19 mouse cellular contexts compared by ENCODE assay signal in genomic region chr7:64646046-64646445, GRCm38 (mm10).
"Had no signal": no experiment of that assay in that cellular context is flagged by ENCODE, and none has a peak within 500 bp of the region (broad histone marks: within the 10 kb centered on the region; RNA-seq: fewer than 3 reads in every experiment).

No protein-coding gene starts in this region.

- DNase-seq: kidney, postnatal 10 days; kidney, postnatal 36 days; layer of hippocampus, postnatal 36 days; liver; lung, adult 18-20 months; thymus, adult 18-20 months; thymus, postnatal 36 days had no signal

- H3K27me3 ChIP-seq: kidney, embryonic 15.5 days; limb, embryonic 13.5 days; liver, embryonic 12.5 days; liver, embryonic 15.5 days; lung, embryonic 15.5 days; midbrain, embryonic 12.5 days; midbrain, embryonic 15.5 days; neural tube, embryonic 12.5 days; neural tube, embryonic 15.5 days had no signal

- H3K27ac ChIP-seq: kidney, embryonic 15.5 days; left cerebral cortex, adult 2 months; limb, embryonic 10.5 days; limb, embryonic 13.5 days; liver, embryonic 12.5 days; liver, embryonic 15.5 days; lung, embryonic 15.5 days; macrophage; midbrain, embryonic 12.5 days; midbrain, embryonic 15.5 days; neural tube, embryonic 12.5 days; neural tube, embryonic 15.5 days had no signal

- H3K9me3 ChIP-seq: kidney, embryonic 15.5 days; limb, embryonic 10.5 days; limb, embryonic 13.5 days; lung, embryonic 15.5 days; midbrain, embryonic 12.5 days; midbrain, embryonic 15.5 days; neural tube, embryonic 12.5 days; neural tube, embryonic 15.5 days had no signal

- ATAC-seq: liver, embryonic 12.5 days; midbrain, embryonic 15.5 days had no signal

- H3K4me2 ChIP-seq: kidney, embryonic 15.5 days; limb, embryonic 13.5 days; liver, embryonic 12.5 days; liver, embryonic 15.5 days; lung, embryonic 15.5 days; midbrain, embryonic 12.5 days; midbrain, embryonic 15.5 days; neural tube, embryonic 12.5 days; neural tube, embryonic 15.5 days had no signal

- H3K36me3 ChIP-seq: kidney, embryonic 15.5 days; limb, embryonic 10.5 days; limb, embryonic 13.5 days; liver, embryonic 12.5 days; liver, embryonic 15.5 days; lung, embryonic 15.5 days; midbrain, embryonic 15.5 days; neural tube, embryonic 12.5 days; neural tube, embryonic 15.5 days had no signal

- H3K9ac ChIP-seq: kidney, embryonic 15.5 days; limb, embryonic 13.5 days; liver, embryonic 12.5 days; liver, embryonic 15.5 days; lung, embryonic 15.5 days; midbrain, embryonic 12.5 days; midbrain, embryonic 15.5 days; neural tube, embryonic 12.5 days; neural tube, embryonic 15.5 days had no signal

- H3K4me3 ChIP-seq: kidney, embryonic 15.5 days; left cerebral cortex, adult 2 months; limb, embryonic 10.5 days; limb, embryonic 13.5 days; liver, embryonic 12.5 days; liver, embryonic 15.5 days; lung, embryonic 15.5 days; midbrain, embryonic 12.5 days; midbrain, embryonic 15.5 days; neural tube, embryonic 12.5 days; neural tube, embryonic 15.5 days had no signal

- H3K4me1 ChIP-seq: kidney, embryonic 15.5 days; limb, embryonic 10.5 days; limb, embryonic 13.5 days; liver, embryonic 12.5 days; liver, embryonic 15.5 days; lung, embryonic 15.5 days; neural tube, embryonic 12.5 days had no signal
